Mouse (Mus musculus) heart, embryonic 10.5 days (tissue): ENCODE measurements at regions not wholly inside any gene's neighbourhood (a gene's known extent, or its start where the extent isn't known, plus 50 kb on each side); places are given as distances from the start of the nearest gene placed in this dataset.
A peak's percentile ranks its signal among the peaks of the same experiment; 100 is the strongest.

Experiments used
- DNase-seq: peaks from one replicate; pipeline ENCODE4 v3.0.0-alpha.2; 2017; ENCODE audit warnings: low spot score
- H3K27ac ChIP-seq: fragments of 300-500 bp; sonication (generic); 2 replicates; pipeline ENCODE4 v1.5.1; 2016; ENCODE audit warnings: mild to moderate bottlenecking
- H3K27me3 ChIP-seq: fragments of 300-500 bp; sonication (generic); 2 replicates; pipeline ENCODE4 v1.6.1; 2016; ENCODE audit warnings: mild to moderate bottlenecking; ENCODE audit not compliant: poor library complexity, insufficient read depth, severe bottlenecking
- H3K36me3 ChIP-seq: fragments of 300-500 bp; sonication (generic); 2 replicates; pipeline ENCODE4 v1.6.1; 2016; ENCODE audit warnings: mild to moderate bottlenecking, moderate library complexity
- H3K4me1 ChIP-seq: fragments of 300-500 bp; sonication (generic); 2 replicates; pipeline ENCODE4 v1.6.1; 2016; ENCODE audit warnings: mild to moderate bottlenecking
- H3K4me3 ChIP-seq: fragments of 300-500 bp; sonication (generic); 2 replicates; pipeline ENCODE4 v1.5.1; 2016; ENCODE audit warnings: mild to moderate bottlenecking, moderate library complexity
- H3K9me3 ChIP-seq: fragments of 300-500 bp; sonication (generic); 2 replicates; pipeline ENCODE4 v1.6.1; 2016; ENCODE audit warnings: mild to moderate bottlenecking, moderate library complexity
- WGBS: fragments of 180-500 bp; shearing (Covaris S2); methylation state at CpG from one replicate; pipeline ENCODE4 v1.1.7; 2016; 5-methylcytosine and 5-hydroxymethylcytosine counted together

GRCm38 (mm10) chr14:25123541-25124337 lies 335.2 kb upstream of the Zmiz1 start:
- 59% methylated on average over 18 of the region's 18 CpGs for WGBS
- DNase-seq, result no peak
- peaks cover 24% of the 10 kb centered on the region for H3K4me1 ChIP-seq

DNA sequence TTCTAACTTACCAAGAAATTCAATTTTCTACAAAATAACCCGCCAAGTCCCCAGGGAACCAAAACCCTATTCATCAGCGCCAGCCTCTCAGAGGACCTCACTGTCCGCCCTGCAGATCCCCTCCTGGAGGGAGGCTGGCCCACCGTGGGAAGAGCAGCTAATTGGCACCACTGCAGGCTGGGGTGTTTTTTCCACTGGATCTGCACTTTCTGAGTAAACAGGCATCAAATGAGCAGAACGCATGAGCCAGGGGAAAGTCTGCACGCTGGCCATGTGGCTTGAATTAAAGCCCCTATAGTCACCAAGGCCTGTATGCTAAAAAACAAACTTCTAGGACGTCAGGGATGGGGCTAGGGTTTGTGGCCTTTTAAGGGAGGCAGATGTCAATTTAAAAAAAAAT lies 332.4 kb upstream of the Zmiz1 start:
- no peak overlapping the region for H3K4me3 ChIP-seq
- WGBS, result 53% methylated on average over 7 of the region's 7 CpGs
- DNase-seq, result no peak
- no peaks in the 10 kb centered on the region for H3K9me3 ChIP-seq
- no peak overlapping the region; the same call in 1 of the 2 replicates for H3K27ac ChIP-seq
- H3K4me1 ChIP-seq, result peaks cover 29% of the 10 kb centered on the region
- H3K36me3 ChIP-seq, result no peaks in the 10 kb centered on the region
- no peaks in the 10 kb centered on the region for H3K27me3 ChIP-seq

More at GRCm38 (mm10) chr14:25123541-25124337, 335.2 kb upstream of the Zmiz1 start:
- no peak overlapping the region for H3K4me3 ChIP-seq
- H3K36me3 ChIP-seq, result no peaks in the 10 kb centered on the region
- no peaks in the 10 kb centered on the region for H3K9me3 ChIP-seq
- H3K27me3 ChIP-seq, result no peaks in the 10 kb centered on the region
- peak overlapping the region; percentile 37; the same call in 1 of the 2 replicates for H3K27ac ChIP-seq

- H3K4me3 ChIP-seq, result no peak overlapping the region
- no peaks in the 10 kb centered on the region for H3K27me3 ChIP-seq
- no peaks in the 10 kb centered on the region for H3K9me3 ChIP-seq
- 54% methylated on average over 14 of the region's 14 CpGs for WGBS
- H3K27ac ChIP-seq, result peak overlapping the region; percentile 23; the same call in 1 of the 2 replicates
- H3K36me3 ChIP-seq, result no peaks in the 10 kb centered on the region
- H3K4me1 ChIP-seq, result peaks cover 29% of the 10 kb centered on the region
- no peak for DNase-seq
Measured at GRCm38 (mm10) chr14:25127544-25128159, 331.3 kb upstream of the Zmiz1 start.

- peaks cover 29% of the 10 kb centered on the region for H3K4me1 ChIP-seq
- H3K9me3 ChIP-seq, result no peaks in the 10 kb centered on the region
- no peak overlapping the region for H3K4me3 ChIP-seq
- WGBS, result 75% methylated on average over 6 of the region's 6 CpGs
- 0 out of 2 replicates have a peak overlapping the region, but pooled peaks have one; percentile 23 for H3K27ac ChIP-seq
- no peak for DNase-seq
- no peaks in the 10 kb centered on the region for H3K27me3 ChIP-seq
- no peaks in the 10 kb centered on the region for H3K36me3 ChIP-seq
Measured at GRCm38 (mm10) chr14:25128160-25128547, 330.8 kb upstream of the Zmiz1 start.

- DNase-seq, result no peak
- Histone ChIP-seq H3K27ac (no peak overlapping the region), H3K36me3 (no peaks in the 10 kb centered on the region), H3K4me3 (no peak overlapping the region), H3K27me3 (no peaks in the 10 kb centered on the region), H3K9me3 (peaks cover 11% of the 10 kb centered on the region), H3K4me1 (peaks cover 21% of the 10 kb centered on the region; the same call in 1 of the 2 replicates)
- 80% methylated on average over 3 of the region's 3 CpGs for WGBS
Measured at GRCm38 (mm10) chr14:25135371-25135770, 323.6 kb upstream of the Zmiz1 start.

DNA sequence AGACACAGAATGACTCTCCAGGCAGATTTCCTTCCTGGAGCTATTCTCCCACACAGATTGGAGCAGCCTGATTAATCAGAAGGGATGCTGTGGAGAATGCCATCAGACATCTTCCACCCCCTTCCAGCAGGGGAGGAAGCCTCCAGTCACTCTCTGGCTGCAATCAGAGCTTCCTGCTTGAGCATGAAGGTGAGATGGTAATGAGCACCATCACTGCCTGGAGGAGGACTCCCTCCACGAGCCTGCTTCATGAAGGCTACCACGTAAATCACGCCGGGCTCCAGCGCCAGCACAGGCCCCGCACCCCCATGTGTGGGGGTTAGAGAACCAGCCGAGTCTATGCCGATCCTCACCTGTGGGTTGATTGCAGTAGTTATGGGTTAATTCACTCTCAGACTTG lies 321.7 kb upstream of the Zmiz1 start:
- peaks cover 29% of the 10 kb centered on the region; the same call in 1 of the 2 replicates for H3K4me1 ChIP-seq
- H3K9me3 ChIP-seq, result peaks cover 11% of the 10 kb centered on the region
- WGBS, result 89% methylated on average over 8 of the region's 8 CpGs
- H3K36me3 ChIP-seq, result no peaks in the 10 kb centered on the region
- DNase-seq, result no peak
- H3K27me3 ChIP-seq, result no peaks in the 10 kb centered on the region
- H3K27ac ChIP-seq, result no peak overlapping the region
- no peak overlapping the region for H3K4me3 ChIP-seq

GRCm38 (mm10) chr14:25138485-25138884 lies 320.5 kb upstream of the Zmiz1 start:
- no peak overlapping the region for H3K4me3 ChIP-seq
- peaks cover 29% of the 10 kb centered on the region; the same call in 1 of the 2 replicates for H3K4me1 ChIP-seq
- H3K36me3 ChIP-seq, result no peaks in the 10 kb centered on the region
- 62% methylated on average over 3 of the region's 3 CpGs for WGBS
- H3K27ac ChIP-seq, result peak overlapping the region; percentile 43; the same call in 1 of the 2 replicates
- peaks cover 11% of the 10 kb centered on the region for H3K9me3 ChIP-seq
- DNase-seq, result no peak
- H3K27me3 ChIP-seq, result no peaks in the 10 kb centered on the region

GRCm38 (mm10) chr14:25141933-25142332 lies 317.1 kb upstream of the Zmiz1 start:
- WGBS, result 60% methylated on average over 9 of the region's 9 CpGs
- H3K4me1 ChIP-seq, result peaks cover 29% of the 10 kb centered on the region; the same call in 1 of the 2 replicates
- peak overlapping the region; percentile 70 for H3K27ac ChIP-seq
- H3K27me3 ChIP-seq, result no peaks in the 10 kb centered on the region
- H3K4me3 ChIP-seq, result no peak overlapping the region
- H3K36me3 ChIP-seq, result no peaks in the 10 kb centered on the region
- no peaks in the 10 kb centered on the region for H3K9me3 ChIP-seq
- no peak for DNase-seq

GRCm38 (mm10) chr14:25143051-25143450 lies 315.9 kb upstream of the Zmiz1 start:
- DNase-seq, result no peak
- Histone ChIP-seq H3K36me3 (no peaks in the 10 kb centered on the region), H3K4me3 (no peak overlapping the region), H3K9me3 (no peaks in the 10 kb centered on the region), H3K27me3 (no peaks in the 10 kb centered on the region), H3K27ac (no peak overlapping the region), H3K4me1 (peaks cover 26% of the 10 kb centered on the region; the same call in 1 of the 2 replicates)
- WGBS, result 87% methylated on average over 4 of the region's 4 CpGs

DNA sequence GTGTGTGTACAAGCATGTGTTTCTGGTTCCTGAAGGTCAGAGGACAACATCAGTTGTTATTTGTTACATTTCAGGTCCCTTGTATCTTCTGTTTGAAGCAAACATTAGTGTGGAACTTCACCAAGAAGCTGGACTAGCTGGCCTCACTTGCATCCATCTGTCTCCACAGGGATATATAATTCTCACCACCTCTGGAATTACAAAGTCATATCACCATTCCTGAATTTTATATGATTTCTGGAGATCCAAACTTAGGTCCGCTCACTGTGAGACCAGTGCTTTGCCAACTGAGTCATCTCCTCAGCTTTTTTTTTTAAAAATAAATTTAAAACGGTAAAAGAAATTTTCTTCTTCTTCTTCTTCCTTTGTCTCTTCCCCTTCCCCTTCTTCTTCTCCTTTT lies 311.3 kb upstream of the Zmiz1 start:
- WGBS, result 87% methylated on average over 2 of the region's 2 CpGs
- H3K9me3 ChIP-seq, result no peaks in the 10 kb centered on the region
- no peaks in the 10 kb centered on the region for H3K36me3 ChIP-seq
- no peak overlapping the region for H3K4me3 ChIP-seq
- no peak for DNase-seq
- no peak overlapping the region for H3K27ac ChIP-seq
- H3K4me1 ChIP-seq, result peaks cover 16% of the 10 kb centered on the region
- no peaks in the 10 kb centered on the region for H3K27me3 ChIP-seq

DNA sequence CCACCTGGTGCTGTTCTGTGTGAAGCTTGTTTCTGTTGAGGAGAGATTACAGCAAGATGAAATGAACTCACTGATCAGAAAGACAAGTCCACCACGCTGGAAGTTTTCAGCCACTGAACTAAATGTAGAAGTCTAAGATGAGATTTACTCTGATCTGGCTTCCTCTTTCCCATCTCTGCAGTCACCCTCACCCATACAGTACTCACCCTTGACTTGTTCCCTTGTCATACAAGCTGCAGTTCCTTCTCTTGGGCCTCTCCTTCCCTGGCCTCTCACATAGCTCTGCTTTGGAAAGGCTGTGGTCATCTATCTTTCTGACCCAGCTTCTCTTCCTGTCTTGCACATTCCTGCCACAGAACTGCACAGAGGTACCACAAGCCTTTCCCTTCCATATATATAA lies 308.0 kb upstream of the Zmiz1 start:
- no peaks in the 10 kb centered on the region for H3K9me3 ChIP-seq
- peak overlapping the region; percentile 11; the same call in 1 of the 2 replicates for H3K27ac ChIP-seq
- H3K4me1 ChIP-seq, result peaks cover 48% of the 10 kb centered on the region
- 79% methylated on average over 1 of the region's 1 CpGs for WGBS
- H3K36me3 ChIP-seq, result no peaks in the 10 kb centered on the region
- no peaks in the 10 kb centered on the region for H3K27me3 ChIP-seq
- DNase-seq, result no peak
- no peak overlapping the region for H3K4me3 ChIP-seq

GRCm38 (mm10) chr14:25151485-25151884 lies 307.5 kb upstream of the Zmiz1 start:
- Histone ChIP-seq H3K27ac (no peak overlapping the region), H3K4me3 (no peak overlapping the region), H3K9me3 (no peaks in the 10 kb centered on the region), H3K27me3 (no peaks in the 10 kb centered on the region), H3K36me3 (no peaks in the 10 kb centered on the region), H3K4me1 (peaks cover 53% of the 10 kb centered on the region)
- no peak for DNase-seq
- 79% methylated on average over 2 of the region's 2 CpGs for WGBS

- 86% methylated on average over 4 of the region's 4 CpGs for WGBS
- peaks cover 65% of the 10 kb centered on the region for H3K4me1 ChIP-seq
- H3K36me3 ChIP-seq, result no peaks in the 10 kb centered on the region
- H3K27ac ChIP-seq, result peak overlapping the region; percentile 76
- H3K9me3 ChIP-seq, result no peaks in the 10 kb centered on the region
- no peaks in the 10 kb centered on the region for H3K27me3 ChIP-seq
- no peak overlapping the region for H3K4me3 ChIP-seq
- no peak for DNase-seq
Measured at GRCm38 (mm10) chr14:25153573-25153972, 305.4 kb upstream of the Zmiz1 start.
